Comparison of ENCODE assay signal across 14 mouse cellular contexts in genomic region chr11:83833959-83834496, GRCm38 (mm10). TPM values are rescaled to one million over a fixed set of nuclear protein-coding genes. Genes with fewer than 3 reads are reported as not detected.
DNase-seq lines count a peak whose midpoint lies in the region; ATAC-seq and TF ChIP-seq lines count a peak whose summit lies in the region.
"Had no signal": no experiment of that assay in that cellular context is flagged by ENCODE, and none has a peak within 500 bp of the region (broad histone marks: within the 10 kb centered on the region; RNA-seq: fewer than 3 reads in every experiment).

No protein-coding gene starts in this region.

- DNase-seq in adrenal gland, adult 2 months = peak; percentile 35
- no peak for DNase-seq in adrenal gland, postnatal 4 days (ENCODE audit: low spot score in 2 of 2)
- DNase-seq in lung, embryonic 14.5 days = peak; percentile 12
- DNase-seq in lung, postnatal 10 days = no peak
- peak; percentile 48 for DNase-seq in splenic B cell, adult 2 months (ENCODE audit: low read depth, low spot score)
- DNase-seq in hindbrain, postnatal 0 days (ENCODE audit: low spot score) = no peak
- DNase-seq: gastrocnemius, postnatal 10 days had no signal

- TF ChIP-seq CTCF in lung, embryonic 14.5 days (IDR thresholded peaks at IDR 0.05; ENCODE audit: low read depth) = no peak
- TF ChIP-seq CTCF in hindbrain, postnatal 0 days (IDR thresholded peaks at IDR 0.05; ENCODE audit: low read depth) = no peak

- no peaks in the 10 kb centered on the region for H3K36me3 ChIP-seq in lung, embryonic 14.5 days (ENCODE audit: insufficient read depth)
- no peaks in the 10 kb centered on the region for H3K36me3 ChIP-seq in kidney, embryonic 15.5 days
- H3K36me3 ChIP-seq in splenic B cell, adult 2 months (ENCODE audit: control insufficient read depth, insufficient read depth, low read length, poor library complexity, severe bottlenecking) = no peaks in the 10 kb centered on the region
- H3K36me3 ChIP-seq in hindbrain, postnatal 0 days (ENCODE audit: insufficient read depth, low read length) = no peaks in the 10 kb centered on the region
- no peaks in the 10 kb centered on the region for H3K36me3 ChIP-seq in forebrain, embryonic 15.5 days
- H3K36me3 ChIP-seq: G1E had no signal

- no peak overlapping the region for H3K27ac ChIP-seq in lung, embryonic 14.5 days (ENCODE audit: low read depth)
- H3K27ac ChIP-seq in kidney, embryonic 15.5 days = peak overlapping the region; percentile 56
- H3K27ac ChIP-seq in hindbrain, postnatal 0 days = no peak overlapping the region
- no peak overlapping the region for H3K27ac ChIP-seq in forebrain, embryonic 15.5 days (replicated peaks)
- H3K27ac ChIP-seq: liver, embryonic 14.5 days had no signal

- H3K9ac ChIP-seq in lung, embryonic 14.5 days = no peak overlapping the region
- H3K9ac ChIP-seq in kidney, embryonic 15.5 days = no peak overlapping the region
- H3K9ac ChIP-seq in hindbrain, postnatal 0 days (replicated peaks; ENCODE audit: low read length) = no peak overlapping the region
- H3K9ac ChIP-seq in forebrain, embryonic 15.5 days (replicated peaks) = no peak overlapping the region
- H3K9ac ChIP-seq: liver, embryonic 14.5 days had no signal

- H3K27me3 ChIP-seq in lung, embryonic 14.5 days (ENCODE audit: insufficient read depth, low read length) = no peaks in the 10 kb centered on the region
- no peaks in the 10 kb centered on the region for H3K27me3 ChIP-seq in kidney, embryonic 15.5 days
- H3K27me3 ChIP-seq in splenic B cell, adult 2 months (ENCODE audit: control insufficient read depth, insufficient read depth, low read length, poor library complexity, severe bottlenecking) = no peaks in the 10 kb centered on the region
- H3K27me3 ChIP-seq in hindbrain, postnatal 0 days (ENCODE audit: insufficient read depth, low read length) = no peaks in the 10 kb centered on the region
- H3K27me3 ChIP-seq in forebrain, embryonic 15.5 days = no peaks in the 10 kb centered on the region

- no peak overlapping the region for H3K4me3 ChIP-seq in lung, embryonic 14.5 days (ENCODE audit: low read depth, low read length)
- no peak overlapping the region for H3K4me3 ChIP-seq in kidney, embryonic 15.5 days (replicated peaks)
- H3K4me3 ChIP-seq in hindbrain, postnatal 0 days (ENCODE audit: low read length) = no peak overlapping the region
- H3K4me3 ChIP-seq in forebrain, embryonic 15.5 days = no peak overlapping the region
- H3K4me3 ChIP-seq: erythroblast, embryonic 14.5 days had no signal

- 38% methylated on average over 14 of the region's 14 CpGs for WGBS in lung, embryonic 14.5 days
- WGBS in kidney, embryonic 15.5 days = 38% methylated on average over 14 of the region's 14 CpGs
- 79% methylated on average over 14 of the region's 14 CpGs for WGBS in hindbrain, postnatal 0 days
- 88% methylated on average over 14 of the region's 14 CpGs for WGBS in forebrain, embryonic 15.5 days

- no peaks in the 10 kb centered on the region for H3K4me1 ChIP-seq in lung, embryonic 14.5 days (ENCODE audit: insufficient read depth)
- H3K4me1 ChIP-seq in kidney, embryonic 15.5 days = peaks cover 4% of the 10 kb centered on the region; the same call in 1 of the 2 replicates
- H3K4me1 ChIP-seq in hindbrain, postnatal 0 days (ENCODE audit: insufficient read depth, low read length) = no peaks in the 10 kb centered on the region
- no peaks in the 10 kb centered on the region for H3K4me1 ChIP-seq in forebrain, embryonic 15.5 days

- no peak for ATAC-seq in lung, embryonic 14.5 days (ENCODE audit: insufficient read depth)
- ATAC-seq in kidney, embryonic 15.5 days (replicated peaks; ENCODE audit: low FRiP score) = 0 out of 2 replicates have a peak, but pooled peaks have one; percentile 49
- ATAC-seq in hindbrain, postnatal 0 days = no peak
- ATAC-seq in forebrain, embryonic 15.5 days (replicated peaks) = no peak

- no peaks in the 10 kb centered on the region for H3K9me3 ChIP-seq in lung, embryonic 14.5 days (ENCODE audit: low read depth, low read length)
- no peaks in the 10 kb centered on the region for H3K9me3 ChIP-seq in kidney, embryonic 15.5 days (replicated peaks)
- H3K9me3 ChIP-seq in hindbrain, postnatal 0 days (ENCODE audit: low read length) = no peaks in the 10 kb centered on the region
- H3K9me3 ChIP-seq in forebrain, embryonic 15.5 days = no peaks in the 10 kb centered on the region
- H3K9me3 ChIP-seq: G1E had no signal

- no peak overlapping the region for H3K4me2 ChIP-seq in lung, embryonic 14.5 days
- H3K4me2 ChIP-seq in kidney, embryonic 15.5 days = no peak overlapping the region
- no peak overlapping the region for H3K4me2 ChIP-seq in hindbrain, postnatal 0 days (ENCODE audit: low read depth, low read length)
- no peak overlapping the region for H3K4me2 ChIP-seq in forebrain, embryonic 15.5 days (replicated peaks)

RNA-seq across cellular contexts. Expression of gene Hnf1b, which starts 15.8 kb away (rescaled TPM):
- not detected for total RNA-seq in adrenal gland, adult 2 months (2021)
- 0.26 and 0.53 TPM in 2 replicates for polyA plus RNA-seq in adrenal gland, adult 2 months (2012; rRNA removed)
- 10 to 100 TPM in 1 of 2 experiments, 1 to 10 TPM in 1; 2.2 to 22.2 TPM for total RNA-seq in adrenal gland, postnatal 4 days (2021)
- 10.9 and 11.4 TPM in 2 replicates for polyA plus RNA-seq in lung, embryonic 14.5 days (2014; fragmentation: Nextera tagmentation; extraction: Ambion mirVana)
- 78.5 and 83.3 TPM in 2 replicates for polyA plus RNA-seq in kidney, embryonic 15.5 days (2015; fragmentation: Nextera tagmentation; extraction: Ambion mirVana)
- not detected in 2 replicates for total RNA-seq in hindbrain, postnatal 0 days (2014; rRNA removed)
- 0.30 and 0.40 TPM in 2 replicates for polyA plus RNA-seq in hindbrain, postnatal 0 days (2015; fragmentation: Nextera tagmentation; extraction: Ambion mirVana)
- 0.08 TPM in 1 of 2 replicates, not detected in the other for polyA plus RNA-seq in forebrain, embryonic 15.5 days (2015; fragmentation: Nextera tagmentation; extraction: Ambion mirVana)
- total RNA-seq: gastrocnemius, postnatal 10 days; megakaryocyte-erythroid progenitor cell, adult 5-6 weeks had no signal
- polyA plus RNA-seq: erythroblast, embryonic 14.5 days; G1E; heart, postnatal 0 days had no signal

Comparison
In these comparisons a context has a peak if more than half of its experiments do, and no peak if none do; other contexts are left out.
1. DNase-seq: peak in adrenal gland, adult 2 months (single experiment), lung, embryonic 14.5 days (single experiment) and splenic B cell, adult 2 months (single experiment); none in adrenal gland, postnatal 4 days (0 of 2), lung, postnatal 10 days (single experiment) and hindbrain, postnatal 0 days (single experiment).